Mouse (Mus musculus): Measurements from ENCODE around the gene Trio.
"Not testable (repeated sequence)": the region's sequence is repeated elsewhere in the genome, so short reads cannot be mapped to it uniquely, and the experiment has no call there.

Gene Trio

DNA sequence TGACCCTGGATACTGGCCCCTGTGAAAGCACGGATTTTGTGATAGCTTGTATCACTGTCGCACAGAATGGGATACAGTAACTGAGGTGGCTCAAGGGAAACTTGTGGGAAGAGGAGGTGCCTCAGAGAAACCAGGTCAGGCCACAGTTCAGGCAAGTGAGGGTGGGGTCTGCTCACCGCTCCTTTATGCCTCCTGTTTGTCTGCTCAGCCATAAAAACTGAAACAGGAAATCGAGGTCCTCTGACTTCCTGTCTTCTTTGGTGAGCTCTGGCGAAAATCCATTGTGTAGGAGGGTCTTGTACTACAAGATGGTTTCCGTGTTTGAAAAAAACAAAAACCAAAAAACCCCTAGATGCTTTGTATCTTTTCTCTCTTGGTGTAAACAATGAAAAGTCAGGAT is 301.4 kb downstream of the Trio start:
- ChIA-PET CTCF (interaction anchor here in 2 of 4 experiments (0.6 to 0.9 kb wide), 2 partner anchors 28 to 179 kb away, joined by 3 to 5 read pairs; no protein-coding TSS in a partner anchor), POLR2A (interaction anchor here in 1 of 4 experiments (0.6 kb wide), 1 partner anchor 185 kb away, joined by 3 read pairs; no protein-coding TSS in a partner anchor)

GRCm38 (mm10) chr15:27723746-27724145 is 301.9 kb downstream of the Trio start:
- POLR2A ChIA-PET, result no interaction called here
- CTCF ChIA-PET, result interaction anchor here in 1 of 4 experiments (0.6 kb wide), 1 partner anchor 271 kb away, joined by 4 read pairs; no protein-coding TSS in a partner anchor

DNA sequence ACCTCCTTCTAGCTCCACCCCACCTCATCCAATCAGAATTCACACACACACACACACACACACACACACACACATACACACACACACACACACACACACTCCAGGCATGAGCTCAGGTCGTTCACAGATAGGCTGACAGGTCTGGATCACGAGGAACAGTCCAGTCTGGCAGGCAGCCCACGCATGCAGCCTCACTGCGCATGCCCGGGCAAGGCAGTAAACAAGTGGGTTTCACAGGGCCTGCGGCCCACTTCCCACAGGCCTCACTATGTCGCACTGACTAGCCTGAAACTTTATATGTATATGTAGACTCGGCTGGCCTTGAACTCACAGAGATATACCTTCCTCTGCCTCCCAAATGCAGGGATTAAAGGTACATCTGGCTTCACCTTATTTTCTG is 305.4 kb downstream of the Trio start:
- CTCF ChIA-PET, result interaction anchor here in 2 of 4 experiments (0.9 to 1.4 kb wide), 2 partner anchors 61 kb away, joined by 3 to 6 read pairs; no protein-coding TSS in a partner anchor
- POLR2A ChIA-PET, result not testable (repeated sequence)

DNA sequence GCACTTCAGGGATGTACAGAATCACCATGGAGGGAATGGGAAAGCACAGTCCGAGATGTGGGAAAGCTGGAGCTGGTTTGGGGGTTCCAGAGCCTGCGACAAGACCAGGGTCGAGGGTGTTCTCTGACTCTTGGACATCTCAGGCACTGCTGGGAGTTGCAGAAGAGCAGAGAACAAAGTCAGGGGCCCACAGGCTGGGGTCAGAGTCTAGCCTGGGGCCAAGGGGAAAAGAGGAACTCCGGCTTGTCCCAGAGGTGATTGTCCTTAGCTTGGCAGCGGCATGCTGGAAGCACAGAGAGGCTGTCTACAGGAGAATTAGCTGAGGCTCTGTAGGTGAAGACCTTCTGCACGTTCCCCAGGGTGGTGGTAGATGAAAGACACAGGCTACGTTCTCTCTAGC is 307.0 kb downstream of the Trio start:
- POLR2A ChIA-PET, result no interaction called here
- CTCF ChIA-PET, result no interaction called here

GRCm38 (mm10) chr15:27715331-27715730 is 310.3 kb downstream of the Trio start:
- ChIA-PET CTCF (no interaction called here), POLR2A (interaction anchor here in 1 of 4 experiments (0.6 kb wide), 1 partner anchor 840 kb away, joined by 4 read pairs; no protein-coding TSS in a partner anchor)

GRCm38 (mm10) chr15:27710698-27711097 is 314.9 kb downstream of the Trio start:
- ChIA-PET CTCF (no interaction called here), POLR2A (no interaction called here)

GRCm38 (mm10) chr15:27708968-27709612 is 316.6 kb downstream of the Trio start:
- ChIA-PET POLR2A (no interaction called here), CTCF (no interaction called here)

- ChIA-PET CTCF (interaction anchor here in 1 of 4 experiments (0.6 kb wide), 1 partner anchor 476 kb away, joined by 7 read pairs; no protein-coding TSS in a partner anchor), POLR2A (no interaction called here)
Observed at GRCm38 (mm10) chr15:27708499-27708898, 317.1 kb downstream of the Trio start.

- CTCF ChIA-PET, result interaction anchor here in 2 of 4 experiments (0.6 to 1.3 kb wide), 2 partner anchors 21 to 377 kb away, joined by 3 read pairs; partner anchors contain the start of gene Otulinl (in 1 of the 2)
- POLR2A ChIA-PET, result interaction anchor here in 1 of 4 experiments (1.0 kb wide), 1 partner anchor 22 kb away, joined by 3 read pairs; the partner anchor contains the start of gene Otulinl
Observed at GRCm38 (mm10) chr15:27702972-27703313, 322.7 kb downstream of the Trio start.

GRCm38 (mm10) chr15:27702031-27702971 is 323.3 kb downstream of the Trio start:
- POLR2A ChIA-PET, result interaction anchor here in 1 of 4 experiments (1.0 kb wide), 1 partner anchor 21 kb away, joined by 3 read pairs; the partner anchor contains the start of gene Otulinl

GRCm38 (mm10) chr15:27697632-27698031 is 328.0 kb downstream of the Trio start:
- CTCF ChIA-PET, result no interaction called here
- POLR2A ChIA-PET, result no interaction called here

More at GRCm38 (mm10) chr15:27702031-27702971, 323.3 kb downstream of the Trio start:
- CTCF ChIA-PET, result interaction anchor here in 2 of 4 experiments (0.9 to 1.3 kb wide), 2 partner anchors 21 to 149 kb away, joined by 3 read pairs; partner anchors contain the start of gene Otulinl (in 1 of the 2)

DNA sequence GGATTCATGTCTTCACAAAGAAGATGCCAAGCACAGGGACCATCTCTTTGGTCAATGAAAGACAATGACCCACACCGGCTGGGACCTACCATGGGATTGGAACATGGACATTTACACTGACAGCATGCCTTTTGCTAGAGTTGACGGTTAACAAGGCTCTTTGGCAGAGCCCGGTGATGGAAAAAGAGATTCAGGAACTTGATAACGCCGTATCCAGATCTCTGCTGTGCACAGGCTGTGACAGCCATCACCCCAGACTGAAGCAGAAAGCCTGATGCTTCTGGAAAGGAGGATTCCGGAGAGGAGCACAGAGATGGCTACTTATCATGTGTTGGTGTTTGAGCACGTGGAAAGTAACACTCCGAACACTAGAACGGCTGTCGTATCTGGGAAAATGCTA is 332.4 kb downstream of the Trio start:
- ChIA-PET POLR2A (no interaction called here), CTCF (no interaction called here)

GRCm38 (mm10) chr15:27692161-27692560 is 333.5 kb downstream of the Trio start:
- ChIA-PET CTCF (no interaction called here), POLR2A (no interaction called here)

- POLR2A ChIA-PET, result interaction anchor here in 1 of 4 experiments (0.6 kb wide), 1 partner anchor 31 kb away, joined by 4 read pairs; no protein-coding TSS in a partner anchor
Observed at GRCm38 (mm10) chr15:27691213-27691612, 334.4 kb downstream of the Trio start.

GRCm38 (mm10) chr15:27688041-27688651 is 337.5 kb downstream of the Trio start:
- ChIA-PET POLR2A (interaction anchor here in 1 of 4 experiments (0.6 kb wide), 1 partner anchor 10 kb away, joined by 5 read pairs; no protein-coding TSS in a partner anchor), CTCF (no interaction called here)

More at GRCm38 (mm10) chr15:27691213-27691612, 334.4 kb downstream of the Trio start:
- CTCF ChIA-PET, result interaction anchor here in 1 of 4 experiments (0.6 kb wide), 1 partner anchor 32 kb away, joined by 3 read pairs; no protein-coding TSS in a partner anchor

- ChIA-PET POLR2A (no interaction called here), CTCF (interaction anchor here in 2 of 4 experiments (0.6 to 1.0 kb wide), 2 partner anchors 175 to 383 kb away, joined by 3 to 6 read pairs; no protein-coding TSS in a partner anchor)
Observed at GRCm38 (mm10) chr15:27684813-27685212, 340.8 kb downstream of the Trio start.

DNA sequence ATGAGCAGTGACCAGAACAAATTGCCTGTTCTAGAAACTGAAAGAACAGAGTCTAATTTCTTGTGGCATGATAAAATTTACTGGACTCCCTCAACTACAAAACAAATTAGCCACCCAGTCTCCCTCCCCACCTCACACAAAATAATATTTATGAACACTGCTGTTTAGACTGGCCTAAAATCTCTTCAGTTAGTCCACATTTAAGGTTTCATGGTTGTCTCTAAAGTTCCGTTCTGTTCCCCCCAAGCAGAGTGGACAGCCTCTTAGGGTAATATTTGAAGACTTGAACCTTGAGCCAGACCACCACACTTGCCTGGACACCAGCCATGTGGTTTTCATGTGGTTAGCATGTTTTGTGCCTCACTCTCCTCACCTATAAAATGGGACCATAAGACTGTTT is 342.4 kb downstream of the Trio start:
- POLR2A ChIA-PET, result no interaction called here
- CTCF ChIA-PET, result interaction anchor here in 2 of 4 experiments (1.0 to 1.1 kb wide), 2 partner anchors 24 to 222 kb away, joined by 3 to 4 read pairs; no protein-coding TSS in a partner anchor

GRCm38 (mm10) chr15:27682619-27683018 is 343.0 kb downstream of the Trio start:
- ChIA-PET POLR2A (interaction anchor here in 1 of 4 experiments (0.5 kb wide), 1 partner anchor 15 kb away, joined by 7 read pairs; no protein-coding TSS in a partner anchor), CTCF (interaction anchor here in 1 of 4 experiments (1.1 kb wide), 1 partner anchor 222 kb away, joined by 3 read pairs; no protein-coding TSS in a partner anchor)
